Mouse (Mus musculus): ENCODE measurements around the gene Wdr1. TPM values are rescaled to one million over a fixed set of nuclear protein-coding genes. Genes with fewer than 3 reads are reported as not detected.

Gene Wdr1
- total RNA-seq, 1 experiment: 232 TPM

DNA sequence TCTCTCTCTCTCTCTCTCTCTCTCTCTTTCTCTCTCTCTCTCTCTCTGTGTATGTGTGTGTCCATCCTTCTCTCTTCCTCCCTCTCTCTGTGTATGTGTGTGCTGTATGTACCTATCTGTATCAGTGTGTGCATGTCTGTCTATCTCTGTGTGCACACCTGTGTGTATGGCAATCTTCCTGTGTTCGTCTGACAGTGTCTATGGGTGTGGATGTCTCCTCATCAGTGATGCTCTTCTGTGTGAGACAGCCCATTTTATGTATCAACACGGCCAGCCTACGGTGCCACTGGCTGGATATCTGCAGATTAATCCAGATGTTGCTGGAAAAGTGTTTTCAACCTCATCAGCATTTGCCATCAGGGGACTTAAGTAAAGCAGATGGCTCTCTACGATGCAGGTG lies 75.8 kb downstream of the Wdr1 start:
- peaks cover 0 to 2% of the 10 kb centered on the region in 2 experiments; a peak in 1 of 4 replicates for H3K4me1 ChIP-seq (ENCODE audit: control insufficient read depth in 2 of 2, insufficient read depth in 2 of 2, low read length in 2 of 2, poor library complexity in 1 of 2)
- no peak overlapping the region for H3K27ac ChIP-seq (ENCODE audit: insufficient read depth, low read depth, low read length, poor library complexity, severe bottlenecking)
- TF ChIP-seq MAFK (IDR thresholded peaks at IDR 0.05; ENCODE audit: insufficient read depth, low read depth, low read length): no peak
- no peak for TF ChIP-seq CHD2 (IDR thresholded peaks at IDR 0.05; ENCODE audit: low read depth, low read length)
- no peak for TF ChIP-seq ZC3H11A (IDR thresholded peaks at IDR 0.05; ENCODE audit: borderline replicate concordance, low read depth, low read length)
- no peak for TF ChIP-seq HCFC1 (IDR thresholded peaks at IDR 0.05; ENCODE audit: borderline replicate concordance, insufficient read depth, low read length)
- TF ChIP-seq ZNF384 (IDR thresholded peaks at IDR 0.05; ENCODE audit: low read depth, low read length): no peak
- H3K4me3 ChIP-seq (ENCODE audit: insufficient read depth in 1 of 2, low read depth in 1 of 2, low read length in 2 of 2, poor library complexity in 1 of 2, severe bottlenecking in 1 of 2): no peak overlapping the region
- in situ Hi-C loops (cut with MboI; ENCODE audit: low sequenced_read_pairs in 2 of 2, unreplicated experiment in 2 of 2): no loop called here
- no peak overlapping the region for H3K9ac ChIP-seq (ENCODE audit: insufficient read depth, low read depth, low read length, poor library complexity, severe bottlenecking)
- no peak for DNase-seq (ENCODE audit: low read depth, low spot score)
- no peaks in the 10 kb centered on the region for H3K36me3 ChIP-seq (ENCODE audit: control insufficient read depth, insufficient read depth, low read length, poor library complexity, severe bottlenecking)
- H3K9me3 ChIP-seq (ENCODE audit: control insufficient read depth, insufficient read depth, low read depth, low read length): no peaks in the 10 kb centered on the region

- no peak overlapping the region for H3K4me3 ChIP-seq (ENCODE audit: insufficient read depth in 1 of 2, low read depth in 1 of 2, low read length in 2 of 2, poor library complexity in 1 of 2, severe bottlenecking in 1 of 2)
- no peaks in the 10 kb centered on the region for H3K9me3 ChIP-seq (ENCODE audit: control insufficient read depth, insufficient read depth, low read depth, low read length)
- TF ChIP-seq HCFC1 (IDR thresholded peaks at IDR 0.05; ENCODE audit: borderline replicate concordance, insufficient read depth, low read length): no peak
- TF ChIP-seq CHD2 (IDR thresholded peaks at IDR 0.05; ENCODE audit: low read depth, low read length): no peak
- TF ChIP-seq MAFK (IDR thresholded peaks at IDR 0.05; ENCODE audit: insufficient read depth, low read depth, low read length): no peak
- no peak for TF ChIP-seq ZNF384 (IDR thresholded peaks at IDR 0.05; ENCODE audit: low read depth, low read length)
- no peak for TF ChIP-seq ZC3H11A (IDR thresholded peaks at IDR 0.05; ENCODE audit: borderline replicate concordance, low read depth, low read length)
- no peak for DNase-seq (ENCODE audit: low read depth, low spot score)
- peaks cover 0 to 2% of the 10 kb centered on the region in 2 experiments; a peak in 1 of 4 replicates for H3K4me1 ChIP-seq (ENCODE audit: control insufficient read depth in 2 of 2, insufficient read depth in 2 of 2, low read length in 2 of 2, poor library complexity in 1 of 2)
- H3K27ac ChIP-seq (ENCODE audit: insufficient read depth, low read depth, low read length, poor library complexity, severe bottlenecking): no peak overlapping the region
- H3K36me3 ChIP-seq (ENCODE audit: control insufficient read depth, insufficient read depth, low read length, poor library complexity, severe bottlenecking): no peaks in the 10 kb centered on the region
- no peak overlapping the region for H3K9ac ChIP-seq (ENCODE audit: insufficient read depth, low read depth, low read length, poor library complexity, severe bottlenecking)
- in situ Hi-C loops (cut with MboI; ENCODE audit: low sequenced_read_pairs in 2 of 2, unreplicated experiment in 2 of 2): no loop called here
These were observed 77.1 kb downstream of the Wdr1 start for GRCm38 (mm10) chr5:38485946-38486345.

- H3K4me3 ChIP-seq (ENCODE audit: insufficient read depth in 1 of 2, low read depth in 1 of 2, low read length in 2 of 2, poor library complexity in 1 of 2, severe bottlenecking in 1 of 2): no peak overlapping the region
- no peak for DNase-seq (ENCODE audit: low read depth, low spot score)
- H3K9me3 ChIP-seq (ENCODE audit: control insufficient read depth, insufficient read depth, low read depth, low read length): no peaks in the 10 kb centered on the region
- in situ Hi-C loops (cut with MboI; ENCODE audit: low sequenced_read_pairs in 2 of 2, unreplicated experiment in 2 of 2): no loop called here
- no peak overlapping the region for H3K27ac ChIP-seq (ENCODE audit: insufficient read depth, low read depth, low read length, poor library complexity, severe bottlenecking)
- TF ChIP-seq MAFK (IDR thresholded peaks at IDR 0.05; ENCODE audit: insufficient read depth, low read depth, low read length) (no peak), ZNF384 (IDR thresholded peaks at IDR 0.05; ENCODE audit: low read depth, low read length) (no peak), HCFC1 (IDR thresholded peaks at IDR 0.05; ENCODE audit: borderline replicate concordance, insufficient read depth, low read length) (no peak), CHD2 (IDR thresholded peaks at IDR 0.05; ENCODE audit: low read depth, low read length) (no peak), ZC3H11A (IDR thresholded peaks at IDR 0.05; ENCODE audit: borderline replicate concordance, low read depth, low read length) (no peak)
- H3K4me1 ChIP-seq (ENCODE audit: control insufficient read depth in 2 of 2, insufficient read depth in 2 of 2, low read length in 2 of 2, poor library complexity in 1 of 2): no peaks in the 10 kb centered on the region; a peak in 1 of 4 replicates
- H3K36me3 ChIP-seq (ENCODE audit: control insufficient read depth, insufficient read depth, low read length, poor library complexity, severe bottlenecking): no peaks in the 10 kb centered on the region
- no peak overlapping the region for H3K9ac ChIP-seq (ENCODE audit: insufficient read depth, low read depth, low read length, poor library complexity, severe bottlenecking)
These were observed 79.4 kb downstream of the Wdr1 start for GRCm38 (mm10) chr5:38483518-38484110.

DNA sequence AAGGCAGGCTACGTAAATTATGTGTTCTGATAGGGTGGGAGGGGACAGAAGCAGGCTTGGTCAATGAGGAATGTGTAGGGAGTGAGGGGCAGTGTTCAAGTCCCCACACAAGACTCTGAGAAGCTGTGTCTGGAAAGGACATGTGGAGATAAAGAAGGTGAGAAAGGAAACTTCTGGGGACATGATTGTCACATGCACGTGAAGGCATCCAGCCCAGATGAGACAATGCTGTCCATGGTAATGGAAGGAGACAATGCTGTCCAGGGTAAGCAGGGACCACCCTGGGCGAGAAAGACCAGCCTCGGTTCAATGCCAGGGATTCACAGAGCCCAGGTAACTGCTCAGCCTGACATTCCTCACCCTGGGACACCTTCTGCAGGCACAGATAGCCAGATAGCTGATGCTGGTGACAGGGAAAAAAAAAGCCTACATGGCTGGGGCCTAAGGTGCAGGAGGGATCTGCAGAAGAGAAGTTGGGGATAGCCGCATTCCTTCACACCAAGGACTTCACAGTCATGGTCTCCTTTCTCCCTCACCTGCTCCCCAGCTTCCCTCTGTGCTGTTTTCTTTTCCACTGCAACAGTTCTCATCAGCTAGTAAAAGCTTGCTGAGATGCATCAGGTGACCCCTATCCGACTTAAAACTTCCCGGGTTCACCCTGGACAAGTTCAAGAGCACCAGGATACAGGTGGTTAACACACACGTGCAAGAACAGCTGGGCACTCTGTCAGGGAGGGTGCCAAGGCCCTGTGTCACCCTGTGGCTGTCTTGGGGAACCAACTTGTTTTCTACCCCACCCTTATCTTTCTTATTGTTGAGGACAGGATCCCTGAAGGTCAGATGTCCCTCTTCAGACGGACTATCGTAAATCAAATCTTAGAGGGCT lies 82.0 kb downstream of the Wdr1 start:
- no peak overlapping the region for H3K4me3 ChIP-seq (ENCODE audit: insufficient read depth in 1 of 2, low read depth in 1 of 2, low read length in 2 of 2, poor library complexity in 1 of 2, severe bottlenecking in 1 of 2)
- no peak for DNase-seq (ENCODE audit: low read depth, low spot score)
- no peaks in the 10 kb centered on the region for H3K36me3 ChIP-seq (ENCODE audit: control insufficient read depth, insufficient read depth, low read length, poor library complexity, severe bottlenecking)
- H3K9me3 ChIP-seq (ENCODE audit: control insufficient read depth, insufficient read depth, low read depth, low read length): peaks cover 2% of the 10 kb centered on the region
- no peak overlapping the region for H3K9ac ChIP-seq (ENCODE audit: insufficient read depth, low read depth, low read length, poor library complexity, severe bottlenecking)
- TF ChIP-seq MAFK (IDR thresholded peaks at IDR 0.05; ENCODE audit: insufficient read depth, low read depth, low read length) (no peak), ZNF384 (IDR thresholded peaks at IDR 0.05; ENCODE audit: low read depth, low read length) (no peak), CHD2 (IDR thresholded peaks at IDR 0.05; ENCODE audit: low read depth, low read length) (no peak), HCFC1 (IDR thresholded peaks at IDR 0.05; ENCODE audit: borderline replicate concordance, insufficient read depth, low read length) (no peak), ZC3H11A (IDR thresholded peaks at IDR 0.05; ENCODE audit: borderline replicate concordance, low read depth, low read length) (no peak)
- no peaks in the 10 kb centered on the region; a peak in 1 of 4 replicates for H3K4me1 ChIP-seq (ENCODE audit: control insufficient read depth in 2 of 2, insufficient read depth in 2 of 2, low read length in 2 of 2, poor library complexity in 1 of 2)
- in situ Hi-C loops (cut with MboI; ENCODE audit: low sequenced_read_pairs in 2 of 2, unreplicated experiment in 2 of 2): no loop called here
- H3K27ac ChIP-seq (ENCODE audit: insufficient read depth, low read depth, low read length, poor library complexity, severe bottlenecking): no peak overlapping the region

All from ES-E14 (cell line).